Mouse (Mus musculus): ENCODE data around the gene Dda1. TPM values are rescaled to one million over a fixed set of nuclear protein-coding genes. Genes with fewer than 3 reads are reported as not detected.
"Not testable (repeated sequence)": the region's sequence is repeated elsewhere in the genome, so short reads cannot be mapped to it uniquely, and the experiment has no call there.

The Dda1 gene
- 206 and 229 TPM in 2 replicates for polyA plus RNA-seq (2012; rRNA removed)

DNA sequence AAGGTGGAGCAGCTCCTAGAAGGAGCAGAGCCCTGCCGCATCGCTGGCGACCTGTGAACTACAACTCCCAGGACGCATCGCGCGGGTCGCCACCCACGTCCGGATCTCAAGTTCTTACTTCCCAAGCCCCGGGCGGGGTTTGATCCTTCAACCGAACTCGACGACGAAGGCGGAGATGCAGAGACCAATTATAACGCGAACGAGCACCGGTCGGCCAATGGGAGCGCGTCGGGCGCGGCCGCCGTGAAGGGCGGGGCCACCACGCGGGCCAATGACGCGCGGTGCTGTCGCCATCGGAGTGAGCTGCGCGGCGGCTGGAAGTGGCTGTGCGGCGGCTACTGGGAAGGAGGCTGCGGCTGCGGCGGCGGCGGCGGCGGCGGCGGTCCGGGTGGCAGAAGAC lies at the start of gene Dda1:
Gene Dda1, plus strand, starts transcription at position 284 of the 400 bp plus-strand sequence.
- TF ChIP-seq POLR2A (IDR thresholded peaks at IDR 0.05; ENCODE audit: borderline replicate concordance, extremely low read depth, insufficient read depth, insufficient read length, poor library complexity, severe bottlenecking) (peak; percentile 77), CTCF (IDR thresholded peaks at IDR 0.05; ENCODE audit: borderline replicate concordance, extremely low read depth, insufficient read depth, insufficient read length) (no peak)
- DNase-seq (ENCODE audit: low read depth): peak; percentile 100

DNA sequence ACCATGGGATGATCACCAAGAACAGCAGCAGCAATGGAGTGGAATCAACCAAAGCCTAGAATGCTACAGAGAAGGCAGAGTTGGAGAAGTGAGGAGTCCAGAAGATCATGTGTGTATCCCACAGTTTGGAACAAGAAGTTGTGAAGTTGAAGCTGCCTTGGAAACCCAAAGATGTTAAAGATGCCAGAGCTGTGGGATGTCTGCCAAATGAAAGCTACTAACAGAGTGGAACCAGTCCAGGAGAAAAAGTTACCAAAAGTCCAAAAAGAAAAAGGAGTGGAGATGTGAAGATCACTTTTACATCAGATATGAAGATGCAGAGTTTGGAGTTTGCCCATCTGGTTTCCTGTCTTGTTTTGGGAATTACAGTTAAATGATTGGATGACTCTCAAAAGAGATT lies 46.9 kb upstream of the Dda1 start:
- no peak for DNase-seq (ENCODE audit: low read depth)
- no peak for TF ChIP-seq CTCF (IDR thresholded peaks at IDR 0.05; ENCODE audit: borderline replicate concordance, extremely low read depth, insufficient read depth, insufficient read length)
- TF ChIP-seq POLR2A (IDR thresholded peaks at IDR 0.05; ENCODE audit: borderline replicate concordance, extremely low read depth, insufficient read depth, insufficient read length, poor library complexity, severe bottlenecking): no peak

DNA sequence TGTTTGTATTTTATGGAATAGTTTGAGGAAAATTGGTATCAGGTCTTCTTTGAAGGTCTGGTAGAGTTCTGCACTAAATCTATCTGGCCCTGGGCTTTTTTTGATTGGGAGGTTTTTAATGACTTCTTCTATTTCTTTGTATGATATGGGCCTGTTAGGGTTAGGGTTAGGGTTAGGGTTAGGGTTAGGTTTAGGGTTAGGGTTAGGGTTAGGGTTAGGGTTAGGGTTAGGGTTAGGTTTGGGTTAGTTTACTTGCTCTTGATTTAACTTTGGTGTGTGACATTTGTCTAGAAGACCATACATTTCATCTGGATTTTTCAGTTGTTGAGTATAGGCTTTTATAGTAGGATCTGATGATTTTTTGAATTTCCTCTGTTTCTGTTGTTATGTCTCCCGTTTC lies 36.1 kb upstream of the Dda1 start:
- DNase-seq (ENCODE audit: low read depth): not testable (repeated sequence)

DNA sequence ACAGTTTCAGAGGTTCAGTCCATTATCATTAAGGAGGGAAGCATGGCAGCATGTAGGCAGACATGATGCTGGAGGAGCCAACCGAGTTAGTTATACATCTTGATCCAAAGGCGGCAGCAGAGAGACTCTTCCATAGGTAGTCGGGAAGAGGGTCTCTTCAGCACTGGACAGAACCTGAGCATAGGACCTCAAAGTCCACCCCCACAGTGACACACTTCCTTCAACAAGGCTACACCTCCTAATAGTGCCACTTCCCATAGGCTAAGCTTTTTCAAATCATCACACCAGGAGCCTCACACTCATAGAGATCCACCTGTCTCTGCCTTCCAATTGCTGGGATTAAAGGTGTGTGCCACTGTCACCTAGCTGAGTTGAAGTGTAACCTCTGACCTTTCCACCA lies 32.0 kb upstream of the Dda1 start:
- TF ChIP-seq CTCF (IDR thresholded peaks at IDR 0.05; ENCODE audit: borderline replicate concordance, extremely low read depth, insufficient read depth, insufficient read length) (no peak), POLR2A (IDR thresholded peaks at IDR 0.05; ENCODE audit: borderline replicate concordance, extremely low read depth, insufficient read depth, insufficient read length, poor library complexity, severe bottlenecking) (no peak)
- no peak for DNase-seq (ENCODE audit: low read depth)

DNA sequence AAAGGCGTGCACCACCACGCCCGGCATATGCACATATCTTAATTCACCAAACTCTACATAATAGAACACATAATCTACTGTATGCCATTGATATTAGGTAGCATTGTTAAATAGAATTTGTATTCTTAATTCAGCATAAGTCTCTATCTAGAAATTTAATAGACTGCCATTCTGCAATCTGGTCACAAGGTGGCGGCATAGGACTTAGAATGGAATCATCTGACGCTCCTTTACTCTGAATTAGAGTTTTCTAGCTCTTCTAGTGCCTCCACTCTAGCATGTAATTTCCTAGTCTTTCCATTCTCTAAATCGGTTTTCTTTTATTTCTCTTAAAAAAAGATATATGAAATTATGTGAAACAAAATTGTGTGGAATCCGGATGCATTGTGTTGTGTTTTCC lies 27.6 kb upstream of the Dda1 start:
- peak; percentile 82 for DNase-seq (ENCODE audit: low read depth)
- peak; percentile 62 for TF ChIP-seq CTCF (IDR thresholded peaks at IDR 0.05; ENCODE audit: borderline replicate concordance, extremely low read depth, insufficient read depth, insufficient read length)
- TF ChIP-seq POLR2A (IDR thresholded peaks at IDR 0.05; ENCODE audit: borderline replicate concordance, extremely low read depth, insufficient read depth, insufficient read length, poor library complexity, severe bottlenecking): no peak

DNA sequence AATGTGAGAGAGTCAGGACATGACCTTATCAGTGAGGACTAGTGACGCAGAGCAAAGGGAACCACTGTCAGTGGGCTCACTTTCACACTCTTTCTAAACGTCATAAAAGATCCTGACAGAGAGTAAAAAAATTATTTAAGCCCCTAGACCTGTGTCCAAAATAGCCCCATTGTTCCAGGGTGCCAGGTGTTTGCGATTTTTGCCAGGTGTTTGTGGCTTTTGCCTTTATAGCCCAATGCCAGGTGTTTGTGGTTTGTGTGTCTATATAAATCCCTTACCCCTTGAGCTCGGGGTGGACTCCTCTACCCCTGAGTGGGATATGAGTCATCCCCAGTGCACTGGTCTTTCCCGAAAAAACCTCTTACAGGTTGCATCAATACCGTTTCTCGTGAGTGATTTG lies 23.9 kb upstream of the Dda1 start:
- TF ChIP-seq POLR2A (IDR thresholded peaks at IDR 0.05; ENCODE audit: borderline replicate concordance, extremely low read depth, insufficient read depth, insufficient read length, poor library complexity, severe bottlenecking) (no peak), CTCF (IDR thresholded peaks at IDR 0.05; ENCODE audit: borderline replicate concordance, extremely low read depth, insufficient read depth, insufficient read length) (no peak)
- DNase-seq (ENCODE audit: low read depth): no peak

DNA sequence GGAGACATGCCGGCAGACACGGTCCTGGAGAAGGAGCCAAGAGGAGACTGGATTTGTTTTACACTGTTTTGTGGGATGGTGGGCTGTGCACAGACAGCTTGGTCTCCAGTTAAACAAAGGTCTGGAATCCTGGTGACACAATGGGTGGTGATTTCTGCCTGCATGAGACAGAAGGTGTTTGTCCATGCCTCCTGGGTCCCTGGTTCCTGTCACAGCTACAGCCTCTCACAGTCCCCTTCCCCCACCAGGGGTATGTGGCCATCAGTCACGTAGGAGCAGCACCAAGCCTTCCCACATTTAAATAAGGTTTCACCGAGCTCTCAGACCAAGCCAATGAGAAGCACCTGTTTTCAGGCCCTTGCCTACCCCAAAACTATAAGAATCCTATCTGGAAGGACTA lies 17.7 kb upstream of the Dda1 start:
- TF ChIP-seq POLR2A (IDR thresholded peaks at IDR 0.05; ENCODE audit: borderline replicate concordance, extremely low read depth, insufficient read depth, insufficient read length, poor library complexity, severe bottlenecking) (no peak), CTCF (IDR thresholded peaks at IDR 0.05; ENCODE audit: borderline replicate concordance, extremely low read depth, insufficient read depth, insufficient read length) (no peak)

DNA sequence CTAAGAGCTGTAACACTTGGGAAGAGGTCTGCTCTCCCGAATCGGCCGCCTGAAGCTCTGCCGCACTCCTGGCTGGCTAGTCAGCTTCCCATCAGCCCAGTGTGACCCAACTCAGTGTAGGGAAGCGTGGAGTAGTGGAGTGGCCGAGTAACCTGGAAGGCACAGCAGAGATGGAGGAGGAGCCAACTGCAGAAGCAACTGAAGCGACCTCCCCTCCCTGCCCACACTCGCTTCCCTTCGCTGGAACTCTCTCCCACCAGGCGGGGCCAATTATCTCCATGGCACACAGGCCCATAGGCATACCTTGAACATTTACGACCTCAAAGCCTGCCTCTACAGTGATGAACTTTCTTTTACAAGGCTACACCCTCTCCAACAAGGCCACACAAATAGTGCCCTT lies 17.2 kb upstream of the Dda1 start:
- no peak for TF ChIP-seq POLR2A (IDR thresholded peaks at IDR 0.05; ENCODE audit: borderline replicate concordance, extremely low read depth, insufficient read depth, insufficient read length, poor library complexity, severe bottlenecking)
- TF ChIP-seq CTCF (IDR thresholded peaks at IDR 0.05; ENCODE audit: borderline replicate concordance, extremely low read depth, insufficient read depth, insufficient read length): no peak
- no peak for DNase-seq (ENCODE audit: low read depth)

More for the DNA sequence above, 17.7 kb upstream of the Dda1 start:
- DNase-seq (ENCODE audit: low read depth): no peak

DNA sequence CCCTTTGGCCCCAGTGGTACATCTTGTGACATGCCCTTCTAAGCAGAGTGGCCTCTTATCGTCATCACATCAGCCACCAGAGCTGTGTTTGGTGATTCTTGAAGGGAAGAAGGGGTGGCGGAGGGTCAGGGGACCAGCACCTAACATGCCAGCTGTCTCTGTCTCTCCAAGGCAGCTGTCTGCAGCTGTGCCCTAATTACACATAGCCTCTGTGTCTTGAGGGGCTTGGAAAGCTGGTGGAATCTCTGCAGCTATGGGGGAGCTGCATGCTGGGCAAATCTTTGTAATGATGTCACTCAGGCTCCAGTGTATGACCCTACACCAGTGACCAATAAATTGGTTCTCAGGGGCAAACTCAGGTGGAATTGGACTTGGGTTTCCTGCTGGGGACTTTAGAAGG lies 16.3 kb upstream of the Dda1 start:
- DNase-seq (ENCODE audit: low read depth): no peak
- no peak for TF ChIP-seq POLR2A (IDR thresholded peaks at IDR 0.05; ENCODE audit: borderline replicate concordance, extremely low read depth, insufficient read depth, insufficient read length, poor library complexity, severe bottlenecking)
- no peak for TF ChIP-seq CTCF (IDR thresholded peaks at IDR 0.05; ENCODE audit: borderline replicate concordance, extremely low read depth, insufficient read depth, insufficient read length)

DNA sequence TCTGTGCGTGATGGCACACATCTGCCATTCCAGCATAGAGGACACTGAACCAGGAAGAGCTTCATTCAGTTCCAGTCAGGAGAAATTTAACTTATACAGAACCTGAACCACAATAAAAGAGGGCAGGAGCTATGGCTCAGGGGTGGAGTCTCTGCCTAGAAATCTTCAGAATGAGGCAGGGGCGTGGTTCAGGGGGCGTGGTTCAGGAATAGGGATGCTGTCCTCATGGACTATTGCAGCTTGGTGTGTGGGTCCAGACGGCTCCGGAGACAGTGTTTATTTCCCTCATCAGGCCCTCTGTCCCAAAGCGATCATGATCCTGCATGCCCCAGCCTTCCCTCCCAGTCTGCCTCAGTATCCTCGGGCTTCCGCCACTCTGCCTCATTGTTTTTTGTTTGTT lies 14.3 kb upstream of the Dda1 start:
- TF ChIP-seq POLR2A (IDR thresholded peaks at IDR 0.05; ENCODE audit: borderline replicate concordance, extremely low read depth, insufficient read depth, insufficient read length, poor library complexity, severe bottlenecking) (no peak), CTCF (IDR thresholded peaks at IDR 0.05; ENCODE audit: borderline replicate concordance, extremely low read depth, insufficient read depth, insufficient read length) (no peak)
- no peak for DNase-seq (ENCODE audit: low read depth)

DNA sequence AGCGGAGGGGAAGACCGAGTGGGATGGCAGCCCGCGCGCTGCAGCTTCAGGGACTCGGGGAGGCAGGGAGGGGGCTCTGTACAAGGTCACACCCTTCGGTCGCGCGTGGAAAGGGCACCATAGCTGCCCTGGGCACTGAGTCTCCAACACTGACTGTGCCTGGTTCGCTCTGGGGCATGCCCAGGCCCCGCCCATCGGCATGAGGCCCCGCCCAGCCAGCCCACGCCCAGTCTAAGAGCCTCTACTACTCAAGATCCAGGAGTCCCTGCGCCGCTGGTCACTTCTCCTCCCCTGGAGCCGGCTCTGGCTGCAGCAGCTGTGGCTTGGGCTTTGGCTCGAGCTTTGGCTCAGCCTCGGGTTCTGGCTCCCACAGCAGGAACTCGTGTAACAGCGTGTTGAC lies 12.1 kb upstream of the Dda1 start:
- no peak for TF ChIP-seq CTCF (IDR thresholded peaks at IDR 0.05; ENCODE audit: borderline replicate concordance, extremely low read depth, insufficient read depth, insufficient read length)
- TF ChIP-seq POLR2A (IDR thresholded peaks at IDR 0.05; ENCODE audit: borderline replicate concordance, extremely low read depth, insufficient read depth, insufficient read length, poor library complexity, severe bottlenecking): no peak
- no peak for DNase-seq (ENCODE audit: low read depth)

DNA sequence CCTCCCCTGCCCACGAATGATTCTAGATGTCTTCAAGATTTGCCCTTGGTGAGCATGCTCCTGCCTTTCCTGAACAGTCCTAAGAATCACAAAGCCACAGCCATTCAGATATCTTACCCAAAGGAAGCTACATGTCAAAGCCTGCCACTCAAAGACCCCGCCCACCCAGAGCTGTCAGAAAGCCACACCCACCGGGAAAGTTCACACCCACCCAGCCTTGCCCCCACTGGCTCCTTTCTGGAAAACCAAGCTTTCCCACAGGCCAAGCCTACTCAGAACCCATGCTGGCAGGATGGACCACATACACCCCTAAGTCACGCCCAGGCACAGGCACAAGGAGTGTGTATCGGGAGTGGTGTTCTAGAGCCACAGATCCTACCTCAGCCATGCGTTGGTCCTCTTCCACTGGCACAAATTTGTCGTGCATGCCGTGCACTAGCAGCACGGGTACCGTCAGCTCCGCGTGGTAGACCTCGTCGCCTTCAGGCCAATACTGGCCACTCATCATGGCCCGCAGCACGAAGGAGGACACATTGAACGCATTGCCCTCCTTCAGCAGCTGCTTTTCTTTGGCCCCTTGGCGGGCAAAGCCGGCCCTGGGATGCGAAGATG lies 11.2 kb upstream of the Dda1 start:
- DNase-seq (ENCODE audit: low read depth): no peak

More for the DNA sequence above, 11.2 kb upstream of the Dda1 start:
- TF ChIP-seq CTCF (IDR thresholded peaks at IDR 0.05; ENCODE audit: borderline replicate concordance, extremely low read depth, insufficient read depth, insufficient read length) (no peak), POLR2A (IDR thresholded peaks at IDR 0.05; ENCODE audit: borderline replicate concordance, extremely low read depth, insufficient read depth, insufficient read length, poor library complexity, severe bottlenecking) (no peak)

All from brain, embryonic 14.5 days (tissue).